Mouse (Mus musculus) fibroblast of lung, adult 2 months (primary cell): ENCODE results near the gene Gm21973.
A peak's percentile ranks its signal among the peaks of the same experiment; 100 is the strongest.

Experiments used
- DNase-seq: peaks from one replicate; pipeline ENCODE4 v3.0.0-alpha.2; 2011; ENCODE audit warnings: low read depth

Gm21973 gene

DNA sequence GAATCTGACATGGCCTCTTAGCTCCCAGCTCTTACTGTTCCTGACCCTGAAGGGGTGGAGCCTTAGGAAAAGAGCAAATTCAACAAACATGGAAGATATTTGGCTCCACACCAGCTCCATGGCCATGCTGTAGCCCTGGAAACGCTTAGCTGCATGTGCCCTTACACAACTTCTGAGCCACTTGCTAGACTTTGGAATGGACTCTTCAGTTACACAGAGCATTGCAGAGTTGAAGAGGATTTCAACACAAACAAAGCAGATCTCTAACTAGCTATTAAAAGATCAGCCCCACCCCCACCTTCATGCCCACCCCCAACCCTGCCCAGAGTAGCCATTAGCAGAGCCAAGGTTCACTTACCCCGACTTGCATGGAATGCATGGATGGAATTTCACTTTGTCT is 74.6 kb downstream of the Gm21973 start:
- DNase-seq, result no peak

DNA sequence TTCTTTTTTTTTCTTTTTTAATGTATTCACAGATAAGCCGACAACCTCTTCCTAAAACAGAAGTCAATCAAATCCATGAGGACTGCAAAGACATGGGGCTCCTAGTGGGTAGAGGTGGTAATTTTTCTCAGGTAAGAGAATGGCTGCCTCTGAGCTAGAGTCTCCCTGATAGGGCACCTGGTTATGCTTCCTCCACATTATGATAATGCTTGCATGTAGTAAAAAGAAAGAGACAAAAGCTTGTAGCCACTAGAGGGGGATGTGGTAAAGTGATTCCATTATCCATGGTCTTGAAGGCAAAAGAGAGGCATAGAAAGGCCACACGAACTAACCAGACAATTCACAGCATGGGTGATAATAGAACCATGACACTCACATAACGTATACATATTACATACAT is 75.2 kb downstream of the Gm21973 start:
- DNase-seq, result peak; percentile 36

DNA sequence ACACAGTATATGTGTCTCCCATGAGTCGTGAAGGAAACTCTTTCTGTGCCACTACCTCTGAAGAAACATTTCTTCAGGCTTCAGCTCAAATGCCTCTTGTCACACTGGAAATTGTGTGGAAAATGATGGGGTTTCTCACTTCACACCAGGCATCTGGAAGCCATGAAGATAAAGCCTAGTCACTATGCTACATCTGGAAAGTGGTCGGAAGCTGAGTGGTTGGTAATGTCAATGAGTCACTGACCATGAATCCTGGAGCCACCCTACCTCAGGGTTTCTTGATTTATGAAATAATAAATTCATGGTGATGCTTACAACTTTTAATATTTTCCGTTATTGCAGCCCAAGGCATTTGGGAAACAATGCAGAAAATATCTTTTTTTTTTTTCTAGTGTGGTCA is 84.7 kb downstream of the Gm21973 start:
- DNase-seq, result peak; percentile 10

DNA sequence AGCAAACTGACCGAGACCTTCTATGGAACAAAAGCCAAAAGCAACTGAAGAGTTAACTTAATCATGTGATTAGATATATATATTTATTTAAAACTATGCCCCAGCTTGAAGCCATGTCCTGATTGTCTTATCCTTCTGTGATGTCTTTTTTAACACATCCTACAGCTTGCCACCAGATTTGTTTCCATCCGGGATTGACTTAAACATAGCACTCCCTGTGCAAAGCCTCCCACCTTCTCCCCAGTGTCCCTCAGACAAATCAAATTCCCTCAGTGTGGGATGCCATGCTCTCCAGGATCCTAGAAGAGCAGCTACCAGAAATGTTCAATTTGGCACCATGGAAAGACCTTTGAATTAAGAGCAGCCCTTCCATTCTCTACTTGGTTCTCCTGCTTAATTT is 85.7 kb downstream of the Gm21973 start:
- DNase-seq, result no peak

DNA sequence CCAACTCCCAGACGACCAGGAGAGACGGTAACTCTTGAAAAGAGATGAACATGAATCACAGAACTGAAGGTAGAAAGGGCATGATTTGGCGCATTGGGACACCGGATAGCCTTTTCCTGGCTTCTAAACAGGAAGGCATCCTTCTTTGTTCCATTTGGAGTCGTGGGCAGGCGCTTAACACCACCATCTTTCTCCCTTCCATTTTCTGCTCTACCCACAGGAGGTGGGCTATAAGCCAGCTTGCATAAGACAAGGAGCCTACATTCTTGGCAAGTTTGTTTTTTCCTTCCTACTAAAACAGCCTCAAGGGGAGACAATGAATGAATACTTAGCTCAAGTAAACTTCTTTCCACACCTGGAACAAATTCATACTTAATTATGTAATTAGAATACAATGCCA is 88.5 kb downstream of the Gm21973 start:
- DNase-seq, result no peak

DNA sequence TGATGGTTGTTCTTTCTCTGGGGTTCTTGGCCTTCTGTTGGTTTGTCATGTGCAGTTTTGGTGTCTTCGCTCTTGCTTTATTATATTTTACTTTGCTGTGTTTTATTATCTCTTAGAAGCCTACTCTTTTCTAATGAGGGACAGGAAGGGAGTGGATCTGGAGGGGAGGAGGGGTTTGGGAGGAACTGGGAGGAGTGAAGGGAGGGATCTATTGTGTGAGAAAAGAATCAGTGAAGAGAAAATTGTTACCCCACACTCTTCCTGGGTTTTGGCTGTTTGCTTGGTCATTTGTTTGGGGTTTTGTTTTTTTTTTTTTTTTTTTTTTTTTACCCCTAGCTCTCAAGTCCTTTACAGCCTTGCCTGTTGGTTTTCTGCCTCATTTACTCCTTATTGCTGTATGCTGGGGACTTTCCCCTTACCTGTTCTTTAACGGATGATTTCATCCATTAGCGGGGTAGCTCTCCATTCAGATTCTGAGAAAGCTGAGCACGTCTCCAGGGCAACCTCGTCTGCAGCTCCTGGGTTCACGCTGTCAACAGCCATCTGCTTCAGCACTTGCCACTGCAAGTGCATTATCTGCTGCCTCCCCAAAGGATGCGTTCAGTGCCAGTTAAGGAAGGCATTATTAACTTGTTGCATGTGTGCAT is 96.1 kb downstream of the Gm21973 start:
- no peak for DNase-seq

DNA sequence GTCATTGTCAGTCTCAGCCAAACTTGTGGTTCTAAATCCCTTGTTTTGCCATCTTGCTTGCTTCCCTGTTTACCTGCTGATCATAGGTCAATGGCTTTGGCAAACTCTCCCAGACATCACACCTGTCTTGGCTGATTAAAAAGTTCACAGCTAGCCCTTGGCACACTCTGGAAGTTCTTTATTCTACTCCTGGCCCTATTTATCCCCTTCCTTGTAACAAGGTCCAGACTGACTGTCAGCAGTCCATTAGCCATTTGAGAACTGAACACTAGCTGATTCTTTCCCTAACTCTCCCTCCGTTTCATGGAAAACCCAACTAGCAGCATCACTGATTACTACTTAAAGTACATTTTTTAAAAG is 96.6 kb downstream of the Gm21973 start:
- DNase-seq, result no peak
